Mouse (Mus musculus) thymus, adult 2 months (tissue): Measurements from ENCODE around the gene Pnp.
"Not testable (repeated sequence)": the region's sequence is repeated elsewhere in the genome, so short reads cannot be mapped to it uniquely, and the experiment has no call there.

Experiments used
- CTCF ChIP-seq: fragments of 200-500 bp; IDR thresholded peaks from 2 replicates; pipeline ENCODE4 v1.5.1; 2012; ENCODE audit warnings: mild to moderate bottlenecking, control low read depth, low read length, moderate library complexity, borderline replicate concordance; ENCODE audit not compliant: control insufficient read depth, poor library complexity, insufficient read depth; ENCODE audit errors: extremely low read depth
- POLR2A ChIP-seq: fragments of 200-500 bp; IDR thresholded peaks from 2 replicates; pipeline ENCODE4 v1.6.1; 2012; ENCODE audit warnings: mild to moderate bottlenecking, low read length, control low read depth, moderate library complexity; ENCODE audit not compliant: control insufficient read depth, poor library complexity, insufficient read depth; ENCODE audit errors: extremely low read depth

GRCm38 (mm10) chr14:50897992-50898391 is 32.9 kb upstream of the Pnp start:
- TF ChIP-seq CTCF, POLR2A: not testable (repeated sequence)
